Mouse (Mus musculus): ENCODE measurements at regions not wholly inside any gene's neighbourhood (a gene's known extent, or its start where the extent isn't known, plus 50 kb on each side); places are given as distances from the start of the nearest gene placed in this dataset.

DNA sequence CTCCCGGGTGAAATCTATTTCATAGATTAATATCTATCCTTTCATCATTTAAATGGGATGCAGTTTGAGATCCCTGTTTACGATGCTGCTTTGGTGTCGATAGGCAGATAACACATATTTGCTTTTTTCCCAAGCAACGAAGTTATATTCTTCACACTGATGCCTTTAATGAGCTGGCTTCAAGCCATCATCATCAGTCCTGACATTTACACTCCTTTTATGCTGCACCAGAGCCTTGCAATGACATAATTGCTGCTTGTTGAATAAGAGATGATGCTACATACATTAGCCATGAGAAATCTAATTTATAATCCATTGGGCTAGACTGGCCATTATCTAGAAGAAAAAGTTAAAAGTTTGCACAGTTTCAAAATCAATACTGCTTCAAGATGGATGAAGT is 718.9 kb downstream of the Dnah5 start:
- ATAC-seq (ENCODE audit: insufficient number of reproducible peaks, low FRiP score, low TSS enrichment, low read depth): no peak
- H3K4me3 ChIP-seq (ENCODE audit: low read depth, low read length): no peak overlapping the region
- H3K9me3 ChIP-seq (ENCODE audit: control insufficient read depth, low read length): no peaks in the 10 kb centered on the region
- H3K27ac ChIP-seq (replicated peaks; ENCODE audit: low read depth, low read length): no peak overlapping the region
- H3K4me2 ChIP-seq (ENCODE audit: low read depth, severe bottlenecking): no peak overlapping the region
- no peaks in the 10 kb centered on the region for H3K36me3 ChIP-seq (ENCODE audit: control insufficient read depth, insufficient read depth, low read length)
- H3K27me3 ChIP-seq (ENCODE audit: control insufficient read depth, insufficient read depth, low read length): no peaks in the 10 kb centered on the region
- H3K9ac ChIP-seq (ENCODE audit: low read length): no peak overlapping the region
- DNase-seq (ENCODE audit: low spot score): no peak
- no peaks in the 10 kb centered on the region for H3K4me1 ChIP-seq (ENCODE audit: control insufficient read depth, insufficient read depth, low read length)
- 85% methylated on average over 4 of the region's 4 CpGs for WGBS

DNA sequence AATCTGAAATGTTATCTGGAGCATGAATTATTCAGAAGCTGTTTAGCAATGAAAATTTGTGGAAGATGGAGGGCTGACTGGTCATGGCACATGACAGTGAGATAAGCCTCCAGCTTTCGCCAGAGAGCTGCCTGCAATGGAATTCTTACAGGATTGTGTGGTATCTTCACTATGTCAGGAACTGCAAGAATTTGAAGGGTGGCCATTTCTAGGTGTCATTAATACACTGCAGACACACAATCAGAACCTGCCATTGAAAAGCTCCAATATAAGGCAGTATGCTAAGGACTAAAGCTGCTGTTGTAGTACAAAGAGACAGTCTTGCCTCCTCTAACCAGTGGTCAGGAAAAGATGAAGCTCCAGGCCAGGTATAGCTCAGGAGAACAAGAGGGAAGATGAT is 744.7 kb downstream of the Dnah5 start:
- ATAC-seq (ENCODE audit: insufficient number of reproducible peaks, low FRiP score, low TSS enrichment, low read depth) (no peak), DNase-seq (ENCODE audit: low spot score) (no peak)
- H3K9me3 ChIP-seq (ENCODE audit: control insufficient read depth, low read length): no peaks in the 10 kb centered on the region
- H3K27me3 ChIP-seq (ENCODE audit: control insufficient read depth, insufficient read depth, low read length): no peaks in the 10 kb centered on the region
- H3K4me3 ChIP-seq (ENCODE audit: low read depth, low read length): no peak overlapping the region
- H3K36me3 ChIP-seq (ENCODE audit: control insufficient read depth, insufficient read depth, low read length): no peaks in the 10 kb centered on the region
- H3K4me2 ChIP-seq (ENCODE audit: low read depth, severe bottlenecking): no peak overlapping the region
- no peaks in the 10 kb centered on the region for H3K4me1 ChIP-seq (ENCODE audit: control insufficient read depth, insufficient read depth, low read length)
- H3K9ac ChIP-seq (ENCODE audit: low read length): no peak overlapping the region
- WGBS: 90% methylated on average over 1 of the region's 1 CpGs
- H3K27ac ChIP-seq (replicated peaks; ENCODE audit: low read depth, low read length): no peak overlapping the region
